11 mouse cellular contexts compared by ENCODE assay signal in genomic region chr9:61158192-61158770, GRCm38 (mm10).
DNase-seq lines count a peak whose midpoint lies in the region; TF ChIP-seq lines count a peak whose summit lies in the region.
"Had no signal": no experiment of that assay in that cellular context is flagged by ENCODE, and none has a peak within 500 bp of the region (broad histone marks: within the 10 kb centered on the region; RNA-seq: fewer than 3 reads in every experiment).

No protein-coding gene starts in this region.

- peaks cover 11% of the 10 kb centered on the region; the same call in 1 of the 2 replicates for H3K4me1 ChIP-seq in kidney, adult 2 months (ENCODE audit: control insufficient read depth, insufficient read depth, low read length)
- H3K4me1 ChIP-seq: liver, embryonic 13.5 days had no signal

- no peak overlapping the region for H3K27ac ChIP-seq in kidney, adult 2 months (ENCODE audit: insufficient read depth, low read depth, low read length)
- H3K27ac ChIP-seq: liver, embryonic 13.5 days had no signal

- H3K27me3 ChIP-seq in kidney, adult 2 months (replicated peaks; ENCODE audit: control insufficient read depth, insufficient read depth, low read length), result no peaks in the 10 kb centered on the region

- WGBS in kidney, adult 2 months, result 53% methylated on average over 10 of the region's 10 CpGs

- no peaks in the 10 kb centered on the region for H3K36me3 ChIP-seq in kidney, adult 2 months (ENCODE audit: control insufficient read depth, insufficient read depth, low read length)
- H3K36me3 ChIP-seq: heart, embryonic 12.5 days; liver, embryonic 13.5 days had no signal

- TF ChIP-seq CTCF in kidney, adult 2 months (conservative IDR thresholded peaks at IDR 0.05; ENCODE audit: insufficient read depth, insufficient read length, low read depth, low read length), result no peak

- DNase-seq in cerebellum, postnatal 36 days, result peak; percentile 15 to 20
- no peak for DNase-seq in cerebellum, adult 9-10 months
- DNase-seq in kidney, adult 2 months, result peak; percentile 44
- no peak for DNase-seq in kidney, adult 11 months
- peak; percentile 19 for DNase-seq in urinary bladder, postnatal 14 days (ENCODE audit: low spot score)
- no peak for DNase-seq in urinary bladder, postnatal 36 days (ENCODE audit: low spot score in 2 of 2)
- no peak for DNase-seq in layer of hippocampus, postnatal 10 days (ENCODE audit: low spot score in 2 of 2)
- DNase-seq in right cerebral cortex, postnatal 4 days, result no peak
- DNase-seq: B cell, adult 2 months; liver, embryonic 13.5 days had no signal

- no peak for TF ChIP-seq POLR2A in kidney, adult 2 months (IDR thresholded peaks at IDR 0.05; ENCODE audit: low read depth, low read length)

- H3K4me3 ChIP-seq in kidney, adult 2 months (ENCODE audit: insufficient read depth, low read depth, low read length), result no peak overlapping the region
- H3K4me3 ChIP-seq: heart, embryonic 12.5 days; liver, embryonic 13.5 days had no signal

Comparison
In these comparisons a context has a peak if more than half of its experiments do, and no peak if none do; other contexts are left out.
1. DNase-seq: peak in cerebellum, postnatal 36 days (2 of 2), kidney, adult 2 months (single experiment) and urinary bladder, postnatal 14 days (single experiment); none in cerebellum, adult 9-10 months (single experiment), kidney, adult 11 months (single experiment), urinary bladder, postnatal 36 days (0 of 2), layer of hippocampus, postnatal 10 days (0 of 2) and right cerebral cortex, postnatal 4 days (single experiment).